Mouse (Mus musculus) liver, embryonic 13.5 days (tissue): Measurements from ENCODE around the gene Cdk9. TPM values are rescaled to one million over a fixed set of nuclear protein-coding genes. Genes with fewer than 3 reads are reported as not detected.

ENCODE experiments used
- ATAC-seq: fragments of 200-750 bp; cut with Nextera tagmentation; 2 replicates; pipeline ENCODE4 v1.8.0; 2017; ENCODE audit warnings: low read depth, mild to moderate bottlenecking, moderate number of reproducible peaks, moderate library complexity
- DNase-seq: peaks from one replicate; pipeline ENCODE4 v3.0.0; 2022
- H3K27ac ChIP-seq: fragments of 300-500 bp; sonication (generic); 2 replicates; pipeline ENCODE4 v1.5.1; 2015; ENCODE audit warnings: moderate library complexity, mild to moderate bottlenecking, inconsistent platforms
- H3K27me3 ChIP-seq: fragments of 300-500 bp; sonication (generic); 2 replicates; pipeline ENCODE4 v1.6.1; 2015; ENCODE audit warnings: mild to moderate bottlenecking, inconsistent platforms
- H3K36me3 ChIP-seq: fragments of 300-500 bp; sonication (generic); 2 replicates; pipeline ENCODE4 v1.6.1; 2015; ENCODE audit warnings: mild to moderate bottlenecking, inconsistent platforms
- H3K4me1 ChIP-seq: fragments of 300-500 bp; sonication (generic); replicated peaks from 2 replicates; pipeline ENCODE4 v1.6.1; 2015; ENCODE audit warnings: inconsistent platforms
- H3K4me2 ChIP-seq: fragments of 300-500 bp; sonication (generic); 2 replicates; pipeline ENCODE4 v1.6.1; 2015; ENCODE audit warnings: inconsistent platforms, mild to moderate bottlenecking, moderate library complexity
- H3K4me3 ChIP-seq: fragments of 300-500 bp; sonication (generic); replicated peaks from 2 replicates; pipeline ENCODE4 v1.5.1; 2015; ENCODE audit warnings: mild to moderate bottlenecking, inconsistent platforms
- H3K9ac ChIP-seq: fragments of 300-500 bp; sonication (generic); 2 replicates; pipeline ENCODE4 v1.6.1; 2015; ENCODE audit warnings: mild to moderate bottlenecking, inconsistent platforms
- H3K9me3 ChIP-seq: fragments of 300-500 bp; sonication (generic); replicated peaks from 2 replicates; pipeline ENCODE4 v1.6.1; 2016; ENCODE audit warnings: inconsistent platforms
- WGBS: fragments of 180-500 bp; shearing (Covaris S2); methylation state at CpG from one replicate; pipeline ENCODE4 v1.1.7; 2015; ENCODE audit not compliant: insufficient replicate concordance; 5-methylcytosine and 5-hydroxymethylcytosine counted together
- polyA plus RNA-seq: library from polyadenylated mRNA; unstranded; fragments of >200 nt; fragmentation: Nextera tagmentation; extraction: Ambion mirVana; gene quantifications from 2 replicates; pipeline ENCODE4 v1.2.1, GENCODE M21; 2015

Cdk9 gene
- polyA plus RNA-seq, 1 experiment from 2014 or later, result 60.4 TPM

GRCm38 (mm10) chr2:32705018-32705417 lies 7.9 kb downstream of the Cdk9 start:
- H3K9me3 ChIP-seq, result no peaks in the 10 kb centered on the region
- H3K9ac ChIP-seq, result no peak overlapping the region
- DNase-seq (no peak), ATAC-seq (no peak)
- peak overlapping the region; percentile 80 for H3K27ac ChIP-seq
- no peaks in the 10 kb centered on the region for H3K27me3 ChIP-seq
- peaks cover 75% of the 10 kb centered on the region for H3K36me3 ChIP-seq
- H3K4me2 ChIP-seq, result no peak overlapping the region
- peaks cover 34% of the 10 kb centered on the region for H3K4me1 ChIP-seq
- no peak overlapping the region for H3K4me3 ChIP-seq
- 79% methylated on average over 7 of the region's 7 CpGs for WGBS

DNA sequence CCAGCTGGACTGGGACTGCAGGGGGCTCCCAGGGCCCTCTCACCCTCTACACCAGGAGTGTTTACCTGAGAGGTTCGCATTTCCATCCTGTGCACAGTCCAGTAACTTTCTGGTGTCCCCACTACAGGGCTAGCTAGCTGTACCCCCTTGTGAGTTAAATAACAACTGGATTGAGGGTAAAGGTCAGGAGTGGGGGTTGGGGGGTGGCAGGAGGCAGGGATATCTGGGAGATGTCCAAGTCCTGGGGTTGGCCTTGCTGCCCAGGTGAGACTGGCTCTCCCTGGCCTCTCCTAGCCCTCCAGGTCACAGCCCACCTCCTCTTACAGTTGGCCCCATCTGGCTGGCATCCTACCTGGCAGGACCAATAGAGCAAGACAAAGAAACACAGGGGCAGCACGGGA lies 8.9 kb downstream of the Cdk9 start, which contains the start of gene Fpgs:
Fpgs (minus strand) TSS at position 125 of the 401 bp plus-strand sequence.
- WGBS, result 67% methylated on average over 2 of the region's 2 CpGs
- peak within 1 kb of the TSS; percentile 44 for H3K4me2 ChIP-seq
- H3K4me1 ChIP-seq, result peaks cover 24% of the 10 kb centered on the region
- DNase-seq (no peak), ATAC-seq (peak; percentile 54)
- peak within 1 kb of the TSS; percentile 27 for H3K4me3 ChIP-seq
- H3K36me3 ChIP-seq, result peaks cover 65% of the 10 kb centered on the region
- H3K27ac ChIP-seq, result peak within 1 kb of the TSS; percentile 80
- H3K27me3 ChIP-seq, result no peaks in the 10 kb centered on the region
- H3K9ac ChIP-seq, result peak within 1 kb of the TSS; percentile 22; the same call in 1 of the 2 replicates
- H3K9me3 ChIP-seq, result no peaks in the 10 kb centered on the region

GRCm38 (mm10) chr2:32703046-32703445 lies 9.8 kb downstream of the Cdk9 start:
- WGBS, result 77% methylated on average over 8 of the region's 8 CpGs
- Histone ChIP-seq H3K4me3 (0 out of 2 replicates have a peak overlapping the region, but pooled peaks have one; percentile 27), H3K9ac (no peak overlapping the region; the same call in 1 of the 2 replicates), H3K4me1 (peaks cover 20% of the 10 kb centered on the region), H3K36me3 (peaks cover 55% of the 10 kb centered on the region), H3K4me2 (peak overlapping the region; percentile 44), H3K27me3 (no peaks in the 10 kb centered on the region), H3K9me3 (no peaks in the 10 kb centered on the region), H3K27ac (no peak overlapping the region)
- DNase-seq, result no peak
- ATAC-seq, result no peak

- WGBS, result 71% methylated on average over 14 of the region's 14 CpGs
- Histone ChIP-seq H3K27ac (peak overlapping the region; percentile 68), H3K9ac (peak overlapping the region; percentile 22; the same call in 1 of the 2 replicates), H3K4me3 (no peak overlapping the region), H3K27me3 (no peaks in the 10 kb centered on the region), H3K9me3 (no peaks in the 10 kb centered on the region), H3K4me1 (peaks cover 20% of the 10 kb centered on the region), H3K4me2 (0 out of 2 replicates have a peak overlapping the region, but pooled peaks have one; percentile 25), H3K36me3 (peaks cover 36% of the 10 kb centered on the region)
- no peak for DNase-seq
- ATAC-seq, result peak; percentile 59
Measured at GRCm38 (mm10) chr2:32700966-32701743, 11.7 kb downstream of the Cdk9 start.

GRCm38 (mm10) chr2:32699680-32700079 lies 13.2 kb downstream of the Cdk9 start:
- H3K27me3 ChIP-seq, result no peaks in the 10 kb centered on the region
- H3K4me2 ChIP-seq, result no peak overlapping the region
- no peak overlapping the region for H3K27ac ChIP-seq
- no peak overlapping the region for H3K4me3 ChIP-seq
- no peak overlapping the region for H3K9ac ChIP-seq
- peaks cover 20% of the 10 kb centered on the region for H3K4me1 ChIP-seq
- no peaks in the 10 kb centered on the region for H3K9me3 ChIP-seq
- ATAC-seq, result no peak
- peaks cover 22% of the 10 kb centered on the region for H3K36me3 ChIP-seq
- DNase-seq, result no peak
- 73% methylated on average over 6 of the region's 6 CpGs for WGBS

DNA sequence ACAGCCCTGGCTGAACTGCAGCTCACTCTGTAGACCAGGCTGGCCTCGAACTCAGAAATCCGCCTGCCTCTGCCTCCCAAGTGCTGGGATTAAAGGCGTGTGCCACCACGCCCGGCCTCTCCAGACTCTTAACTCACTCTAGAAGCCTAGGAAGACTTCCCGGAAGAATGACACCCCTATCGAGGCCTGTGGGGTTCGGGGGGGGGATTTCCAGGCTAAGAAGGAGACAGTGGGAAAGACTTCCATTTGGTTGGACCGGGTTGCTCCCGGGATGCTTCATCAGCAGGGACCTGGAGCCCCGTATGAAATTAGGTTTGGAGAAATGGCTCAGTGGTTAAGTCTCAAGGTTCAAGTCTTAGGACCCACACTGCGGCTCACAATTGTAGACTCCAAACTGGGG lies 18.2 kb downstream of the Cdk9 start:
- Histone ChIP-seq H3K27me3 (no peaks in the 10 kb centered on the region), H3K9me3 (no peaks in the 10 kb centered on the region), H3K4me2 (peak overlapping the region; percentile 98), H3K4me3 (peak overlapping the region; percentile 82; the same call in 1 of the 2 replicates), H3K27ac (peak overlapping the region; percentile 55; the same call in 1 of the 2 replicates), H3K36me3 (0 out of 2 replicates have a peak, but pooled peaks cover 2% of the 10 kb centered on the region), H3K9ac (0 out of 2 replicates have a peak overlapping the region, but pooled peaks have one; percentile 52), H3K4me1 (peaks cover 46% of the 10 kb centered on the region)
- DNase-seq (no peak), ATAC-seq (no peak)
- WGBS, result 75% methylated on average over 12 of the region's 12 CpGs

- H3K4me1 ChIP-seq, result peaks cover 51% of the 10 kb centered on the region
- H3K9me3 ChIP-seq, result no peaks in the 10 kb centered on the region
- 0 out of 2 replicates have a peak, but pooled peaks cover 2% of the 10 kb centered on the region for H3K36me3 ChIP-seq
- peak overlapping the region; percentile 90 for H3K9ac ChIP-seq
- ATAC-seq (peak; percentile 96), DNase-seq (peak; percentile 87)
- H3K4me3 ChIP-seq, result peak overlapping the region; percentile 82
- H3K27ac ChIP-seq, result peak overlapping the region; percentile 80
- no peaks in the 10 kb centered on the region for H3K27me3 ChIP-seq
- H3K4me2 ChIP-seq, result peak overlapping the region; percentile 98
- WGBS, result under 1% methylated on average over 51 of the region's 51 CpGs
Measured at GRCm38 (mm10) chr2:32693823-32694411, 19.0 kb downstream of the Cdk9 start.

DNA sequence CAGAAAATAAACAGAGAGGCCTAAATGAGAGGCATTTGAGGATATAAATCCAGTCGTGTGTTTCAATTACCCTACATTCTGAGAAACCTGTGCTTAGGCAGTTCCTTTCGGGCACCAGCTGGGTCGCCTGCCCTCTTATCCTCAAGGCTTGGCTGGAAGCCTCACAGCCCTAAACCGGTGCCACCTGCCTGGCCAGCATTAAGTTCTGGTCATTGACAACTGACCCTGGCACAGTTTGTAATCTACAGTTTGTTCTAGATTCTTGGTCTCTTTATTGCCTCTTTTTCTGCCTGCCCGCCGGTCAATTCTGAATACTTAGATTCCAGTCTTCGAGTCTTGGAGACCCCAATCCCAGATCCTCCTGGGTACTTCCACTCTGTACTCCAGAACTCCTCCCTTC lies 19.6 kb downstream of the Cdk9 start:
- H3K36me3 ChIP-seq, result peaks cover 7% of the 10 kb centered on the region; the same call in 1 of the 2 replicates
- H3K9me3 ChIP-seq, result no peaks in the 10 kb centered on the region
- ATAC-seq, result no peak
- H3K9ac ChIP-seq, result peak overlapping the region; percentile 90
- H3K4me3 ChIP-seq, result peak overlapping the region; percentile 82
- peak overlapping the region; percentile 80 for H3K27ac ChIP-seq
- DNase-seq, result no peak
- peak overlapping the region; percentile 98 for H3K4me2 ChIP-seq
- H3K27me3 ChIP-seq, result no peaks in the 10 kb centered on the region
- H3K4me1 ChIP-seq, result peaks cover 52% of the 10 kb centered on the region
- WGBS, result 12% methylated on average over 7 of the region's 7 CpGs

GRCm38 (mm10) chr2:32692496-32692895 lies 20.4 kb downstream of the Cdk9 start:
- Histone ChIP-seq H3K36me3 (peaks cover 15% of the 10 kb centered on the region), H3K4me2 (peak overlapping the region; percentile 98), H3K27me3 (no peaks in the 10 kb centered on the region), H3K9ac (peak overlapping the region; percentile 90), H3K9me3 (no peaks in the 10 kb centered on the region), H3K4me3 (peak overlapping the region; percentile 82), H3K27ac (0 out of 2 replicates have a peak overlapping the region, but pooled peaks have one; percentile 15), H3K4me1 (peaks cover 52% of the 10 kb centered on the region)
- WGBS, result 85% methylated on average over 14 of the region's 14 CpGs
- ATAC-seq (no peak), DNase-seq (no peak)

GRCm38 (mm10) chr2:32691041-32691440 lies 21.8 kb downstream of the Cdk9 start:
- DNase-seq (no peak), ATAC-seq (no peak)
- Histone ChIP-seq H3K36me3 (peaks cover 29% of the 10 kb centered on the region), H3K4me3 (peak overlapping the region; percentile 10; the same call in 1 of the 2 replicates), H3K27me3 (no peaks in the 10 kb centered on the region), H3K4me1 (peaks cover 52% of the 10 kb centered on the region), H3K9me3 (no peaks in the 10 kb centered on the region), H3K27ac (peak overlapping the region; percentile 26), H3K4me2 (peak overlapping the region; percentile 98; the same call in 1 of the 2 replicates), H3K9ac (no peak overlapping the region)
- 68% methylated on average over 11 of the region's 11 CpGs for WGBS

DNA sequence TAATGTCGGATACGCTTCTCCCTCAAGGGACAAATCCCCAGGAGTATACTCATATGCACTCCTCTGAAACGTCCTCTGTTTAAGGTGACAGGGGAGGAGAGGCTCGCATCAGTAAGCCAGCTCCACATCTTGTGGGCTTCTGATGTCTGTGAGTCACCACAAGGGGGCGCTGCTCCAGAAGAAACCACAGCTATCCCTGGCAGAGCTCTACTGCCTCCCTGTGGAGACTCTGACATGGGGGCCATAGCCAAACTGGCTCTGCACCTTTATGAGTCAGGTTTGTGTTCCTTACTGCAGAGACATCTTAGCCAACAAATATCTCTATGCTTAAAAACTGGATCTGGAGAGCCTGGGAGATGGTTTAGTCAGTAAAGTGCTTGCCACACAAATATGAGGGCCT lies 23.5 kb downstream of the Cdk9 start:
- ATAC-seq (no peak), DNase-seq (peak; percentile 75)
- Histone ChIP-seq H3K4me2 (no peak overlapping the region), H3K27me3 (no peaks in the 10 kb centered on the region), H3K4me3 (no peak overlapping the region), H3K36me3 (peaks cover 46% of the 10 kb centered on the region), H3K4me1 (peaks cover 48% of the 10 kb centered on the region), H3K9me3 (no peaks in the 10 kb centered on the region), H3K9ac (no peak overlapping the region), H3K27ac (no peak overlapping the region)
- 26% methylated on average over 5 of the region's 5 CpGs for WGBS
